Mouse (Mus musculus): ENCODE results near the gene Tmem270.

GRCm38 (mm10) chr5:134865158-134865557, 41.4 kb downstream of the Tmem270 start:
- TF ChIP-seq POLR2A (IDR thresholded peaks at IDR 0.05; ENCODE audit: extremely low read depth, insufficient read depth, low read length), result no peak
- TF ChIP-seq CTCF (IDR thresholded peaks at IDR 0.05; ENCODE audit: low read depth, low read length), result no peak
